Mouse (Mus musculus): ENCODE results near the gene Snd1. TPM values are rescaled to one million over a fixed set of nuclear protein-coding genes. Genes with fewer than 3 reads are reported as not detected.

Gene Snd1
- 64.1 and 127 TPM in 2 replicates for polyA plus RNA-seq (2014; fragmentation: Nextera tagmentation; extraction: Ambion mirVana)

GRCm38 (mm10) chr6:28474839-28475238 is at the start of gene Snd1:
TSS of gene Snd1 (plus strand) at chr6:28475139.
- Histone ChIP-seq H3K9ac (ENCODE audit: low read depth, low read length) (no peak within 1 kb of the TSS), H3K4me3 (ENCODE audit: low read length) (no peak within 1 kb of the TSS), H3K9me3 (ENCODE audit: control insufficient read depth, low read length) (no peaks in the 10 kb centered on the region), H3K4me1 (ENCODE audit: control insufficient read depth, insufficient read depth, low read length) (no peaks in the 10 kb centered on the region), H3K36me3 (ENCODE audit: control insufficient read depth, insufficient read depth, low read length) (no peaks in the 10 kb centered on the region), H3K4me2 (replicated peaks; ENCODE audit: low read depth, low read length) (no peak within 1 kb of the TSS), H3K27ac (ENCODE audit: low read depth, low read length) (no peak within 1 kb of the TSS), H3K27me3 (ENCODE audit: control insufficient read depth, insufficient read depth, low read length) (no peaks in the 10 kb centered on the region)
- no peak for ATAC-seq (ENCODE audit: low FRiP score, low TSS enrichment)
- WGBS: 88% methylated on average over 5 of the region's 5 CpGs

GRCm38 (mm10) chr6:28427096-28427839 is 47.7 kb upstream of the Snd1 start, which contains the start of gene Fscn3:
TSS of gene Fscn3 (plus strand) at chr6:28427789.
- 72% methylated on average over 3 of the region's 3 CpGs for WGBS
- no peak within 1 kb of the TSS for H3K4me2 ChIP-seq (replicated peaks; ENCODE audit: low read depth, low read length)

GRCm38 (mm10) chr6:28428290-28428689 is 46.6 kb upstream of the Snd1 start, which contains the start of gene Gcc1:
TSS of gene Gcc1 (minus strand) at chr6:28428390.
- H3K9ac ChIP-seq (ENCODE audit: low read depth, low read length): no peak within 1 kb of the TSS
- no peak within 1 kb of the TSS for H3K27ac ChIP-seq (ENCODE audit: low read depth, low read length)
- no peak within 1 kb of the TSS for H3K4me2 ChIP-seq (replicated peaks; ENCODE audit: low read depth, low read length)
- no peaks in the 10 kb centered on the region for H3K27me3 ChIP-seq (ENCODE audit: control insufficient read depth, insufficient read depth, low read length)
- WGBS: 89% methylated on average over 3 of the region's 3 CpGs
- ATAC-seq (ENCODE audit: low FRiP score, low TSS enrichment): no peak
- peaks cover 18% of the 10 kb centered on the region for H3K36me3 ChIP-seq (ENCODE audit: control insufficient read depth, insufficient read depth, low read length)
- no peaks in the 10 kb centered on the region for H3K4me1 ChIP-seq (ENCODE audit: control insufficient read depth, insufficient read depth, low read length)
- H3K9me3 ChIP-seq (ENCODE audit: control insufficient read depth, low read length): no peaks in the 10 kb centered on the region
- H3K4me3 ChIP-seq (ENCODE audit: low read length): no peak within 1 kb of the TSS

More at GRCm38 (mm10) chr6:28427096-28427839, 47.7 kb upstream of the Snd1 start, which contains the start of gene Fscn3:
- Histone ChIP-seq H3K36me3 (ENCODE audit: control insufficient read depth, insufficient read depth, low read length) (peaks cover 18% of the 10 kb centered on the region), H3K27me3 (ENCODE audit: control insufficient read depth, insufficient read depth, low read length) (no peaks in the 10 kb centered on the region), H3K4me1 (ENCODE audit: control insufficient read depth, insufficient read depth, low read length) (no peaks in the 10 kb centered on the region), H3K4me3 (ENCODE audit: low read length) (no peak within 1 kb of the TSS), H3K9ac (ENCODE audit: low read depth, low read length) (no peak within 1 kb of the TSS), H3K9me3 (ENCODE audit: control insufficient read depth, low read length) (no peaks in the 10 kb centered on the region), H3K27ac (ENCODE audit: low read depth, low read length) (no peak within 1 kb of the TSS)
- ATAC-seq (ENCODE audit: low FRiP score, low TSS enrichment): no peak

- H3K9me3 ChIP-seq (ENCODE audit: control insufficient read depth, low read length): no peaks in the 10 kb centered on the region
- no peak overlapping the region for H3K27ac ChIP-seq (ENCODE audit: low read depth, low read length)
- ATAC-seq (ENCODE audit: low FRiP score, low TSS enrichment): no peak
- no peak overlapping the region for H3K4me2 ChIP-seq (replicated peaks; ENCODE audit: low read depth, low read length)
- peaks cover 18% of the 10 kb centered on the region for H3K36me3 ChIP-seq (ENCODE audit: control insufficient read depth, insufficient read depth, low read length)
- H3K4me3 ChIP-seq (ENCODE audit: low read length): no peak overlapping the region
- H3K9ac ChIP-seq (ENCODE audit: low read depth, low read length): no peak overlapping the region
- no peaks in the 10 kb centered on the region for H3K27me3 ChIP-seq (ENCODE audit: control insufficient read depth, insufficient read depth, low read length)
- H3K4me1 ChIP-seq (ENCODE audit: control insufficient read depth, insufficient read depth, low read length): no peaks in the 10 kb centered on the region
- 86% methylated on average over 11 of the region's 11 CpGs for WGBS
Measured at GRCm38 (mm10) chr6:28429870-28430269, 45.1 kb upstream of the Snd1 start.

GRCm38 (mm10) chr6:28430795-28431537 is 44.0 kb upstream of the Snd1 start:
- 76% methylated on average over 10 of the region's 10 CpGs for WGBS

GRCm38 (mm10) chr6:28431538-28431855 is 43.4 kb upstream of the Snd1 start:
- no peak for ATAC-seq (ENCODE audit: low FRiP score, low TSS enrichment)
- Histone ChIP-seq H3K9ac (ENCODE audit: low read depth, low read length) (no peak overlapping the region), H3K4me1 (ENCODE audit: control insufficient read depth, insufficient read depth, low read length) (no peaks in the 10 kb centered on the region), H3K4me2 (replicated peaks; ENCODE audit: low read depth, low read length) (no peak overlapping the region), H3K27me3 (ENCODE audit: control insufficient read depth, insufficient read depth, low read length) (no peaks in the 10 kb centered on the region), H3K27ac (ENCODE audit: low read depth, low read length) (no peak overlapping the region), H3K36me3 (ENCODE audit: control insufficient read depth, insufficient read depth, low read length) (peaks cover 8% of the 10 kb centered on the region), H3K4me3 (ENCODE audit: low read length) (no peak overlapping the region), H3K9me3 (ENCODE audit: control insufficient read depth, low read length) (no peaks in the 10 kb centered on the region)
- WGBS: 82% methylated on average over 6 of the region's 6 CpGs

More at GRCm38 (mm10) chr6:28430795-28431537, 44.0 kb upstream of the Snd1 start:
- Histone ChIP-seq H3K9me3 (ENCODE audit: control insufficient read depth, low read length) (no peaks in the 10 kb centered on the region), H3K4me1 (ENCODE audit: control insufficient read depth, insufficient read depth, low read length) (no peaks in the 10 kb centered on the region), H3K9ac (ENCODE audit: low read depth, low read length) (no peak overlapping the region), H3K27me3 (ENCODE audit: control insufficient read depth, insufficient read depth, low read length) (no peaks in the 10 kb centered on the region), H3K4me3 (ENCODE audit: low read length) (no peak overlapping the region), H3K27ac (ENCODE audit: low read depth, low read length) (no peak overlapping the region), H3K4me2 (replicated peaks; ENCODE audit: low read depth, low read length) (no peak overlapping the region), H3K36me3 (ENCODE audit: control insufficient read depth, insufficient read depth, low read length) (peaks cover 13% of the 10 kb centered on the region)
- no peak for ATAC-seq (ENCODE audit: low FRiP score, low TSS enrichment)

- Histone ChIP-seq H3K27me3 (ENCODE audit: control insufficient read depth, insufficient read depth, low read length) (peaks cover 33% of the 10 kb centered on the region), H3K4me3 (ENCODE audit: low read length) (no peak overlapping the region), H3K4me1 (ENCODE audit: control insufficient read depth, insufficient read depth, low read length) (no peaks in the 10 kb centered on the region), H3K9me3 (ENCODE audit: control insufficient read depth, low read length) (no peaks in the 10 kb centered on the region), H3K27ac (ENCODE audit: low read depth, low read length) (no peak overlapping the region), H3K9ac (ENCODE audit: low read depth, low read length) (no peak overlapping the region), H3K36me3 (ENCODE audit: control insufficient read depth, insufficient read depth, low read length) (no peaks in the 10 kb centered on the region), H3K4me2 (replicated peaks; ENCODE audit: low read depth, low read length) (no peak overlapping the region)
- ATAC-seq (ENCODE audit: low FRiP score, low TSS enrichment): no peak
- 79% methylated on average over 7 of the region's 7 CpGs for WGBS
Measured at GRCm38 (mm10) chr6:28447937-28448336, 27.0 kb upstream of the Snd1 start.

- Histone ChIP-seq H3K36me3 (ENCODE audit: control insufficient read depth, insufficient read depth, low read length) (no peaks in the 10 kb centered on the region), H3K27ac (ENCODE audit: low read depth, low read length) (no peak within 1 kb of the TSS), H3K4me3 (ENCODE audit: low read length) (no peak within 1 kb of the TSS), H3K4me1 (ENCODE audit: control insufficient read depth, insufficient read depth, low read length) (no peaks in the 10 kb centered on the region), H3K27me3 (ENCODE audit: control insufficient read depth, insufficient read depth, low read length) (peaks cover 33% of the 10 kb centered on the region), H3K4me2 (replicated peaks; ENCODE audit: low read depth, low read length) (no peak within 1 kb of the TSS), H3K9ac (ENCODE audit: low read depth, low read length) (no peak within 1 kb of the TSS), H3K9me3 (ENCODE audit: control insufficient read depth, low read length) (no peaks in the 10 kb centered on the region)
- ATAC-seq (ENCODE audit: low FRiP score, low TSS enrichment): no peak
- WGBS: 71% methylated on average over 2 of the region's 2 CpGs
Measured at GRCm38 (mm10) chr6:28449253-28449652, 25.7 kb upstream of the Snd1 start, which contains the start of gene Pax4. TSS of gene Pax4 (minus strand) at chr6:28449353.

GRCm38 (mm10) chr6:28450481-28450880 is 24.5 kb upstream of the Snd1 start:
- Histone ChIP-seq H3K36me3 (ENCODE audit: control insufficient read depth, insufficient read depth, low read length) (no peaks in the 10 kb centered on the region), H3K4me3 (ENCODE audit: low read length) (no peak overlapping the region), H3K9me3 (ENCODE audit: control insufficient read depth, low read length) (no peaks in the 10 kb centered on the region), H3K27me3 (ENCODE audit: control insufficient read depth, insufficient read depth, low read length) (peaks cover 33% of the 10 kb centered on the region), H3K4me2 (replicated peaks; ENCODE audit: low read depth, low read length) (no peak overlapping the region), H3K9ac (ENCODE audit: low read depth, low read length) (no peak overlapping the region), H3K4me1 (ENCODE audit: control insufficient read depth, insufficient read depth, low read length) (no peaks in the 10 kb centered on the region), H3K27ac (ENCODE audit: low read depth, low read length) (no peak overlapping the region)
- ATAC-seq (ENCODE audit: low FRiP score, low TSS enrichment): no peak
- WGBS: 14% methylated on average over 5 of the region's 5 CpGs
